Mouse (Mus musculus) liver, embryonic 14.5 days (tissue): ENCODE data around the gene Dact2.

Experiments
- CTCF ChIP-seq: IDR thresholded peaks from 2 replicates; pipeline ENCODE4 v1.5.1; 2016; ENCODE audit warnings: antibody characterized with exemption, low read depth, control low read depth
- EP300 ChIP-seq: IDR thresholded peaks from 2 replicates; pipeline ENCODE4 v1.6.1; 2016; ENCODE audit warnings: antibody characterized with exemption, low read depth

DNA sequence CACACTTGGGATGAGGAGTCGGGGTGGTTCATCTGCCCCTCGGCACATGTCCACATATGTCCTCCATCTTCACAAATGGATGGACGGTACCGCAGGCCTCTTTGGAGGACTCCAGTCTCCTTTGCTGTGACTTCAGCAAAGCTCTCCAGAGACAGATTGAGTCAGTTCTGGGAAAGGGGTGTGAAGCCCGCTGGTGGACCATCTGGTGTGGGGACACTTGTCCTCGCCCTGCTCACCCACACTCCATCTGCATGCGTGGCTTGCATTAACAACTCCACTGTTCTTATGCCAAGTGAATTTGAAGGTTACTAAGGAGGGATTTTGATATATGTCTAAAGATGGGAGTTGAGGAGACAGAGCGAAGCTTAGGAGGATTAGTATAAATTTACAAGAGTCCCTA is 43.8 kb upstream of the Dact2 start:
- no peak for TF ChIP-seq CTCF
- no peak for TF ChIP-seq EP300
